Mouse (Mus musculus) G1E-ER4 (cell line): ENCODE results near the gene Bbs9. TPM values are rescaled to one million over a fixed set of nuclear protein-coding genes. Genes with fewer than 3 reads are reported as not detected.

ENCODE experiments used
- GATA1 ChIP-seq: IDR thresholded peaks from one replicate; pipeline ENCODE4 v1.8.0; 2012; ENCODE audit warnings: low read length, inconsistent platforms
- polyA plus RNA-seq: library from polyadenylated mRNA; stranded (reverse); fragments of >175 nt; gene quantifications from 2 replicates; pipeline ENCODE4 v1.2.3, GENCODE M21; 2012

Bbs9 gene
- polyA plus RNA-seq, 1 experiment: 0.65 TPM

DNA sequence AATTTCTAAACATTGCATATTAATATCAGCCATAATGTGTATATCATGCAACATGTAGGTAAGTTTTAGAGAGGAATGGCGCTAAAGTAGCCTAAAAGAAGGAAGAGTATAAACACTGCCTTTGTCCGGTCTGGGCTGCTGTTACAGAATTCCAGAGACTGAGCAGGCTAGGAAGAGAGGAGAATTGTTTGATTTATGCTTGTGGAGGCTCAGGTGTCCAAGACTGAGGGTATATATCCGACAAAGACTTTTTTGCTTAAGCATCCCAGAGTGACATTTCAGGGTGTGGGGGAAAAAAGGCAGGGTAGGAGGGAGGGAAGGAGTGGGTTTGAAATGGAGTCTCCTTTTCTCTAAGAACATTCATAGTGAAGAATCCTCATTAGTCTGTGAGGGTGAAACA, 152.4 kb downstream of the Bbs9 start:
- TF ChIP-seq GATA1: no peak

DNA sequence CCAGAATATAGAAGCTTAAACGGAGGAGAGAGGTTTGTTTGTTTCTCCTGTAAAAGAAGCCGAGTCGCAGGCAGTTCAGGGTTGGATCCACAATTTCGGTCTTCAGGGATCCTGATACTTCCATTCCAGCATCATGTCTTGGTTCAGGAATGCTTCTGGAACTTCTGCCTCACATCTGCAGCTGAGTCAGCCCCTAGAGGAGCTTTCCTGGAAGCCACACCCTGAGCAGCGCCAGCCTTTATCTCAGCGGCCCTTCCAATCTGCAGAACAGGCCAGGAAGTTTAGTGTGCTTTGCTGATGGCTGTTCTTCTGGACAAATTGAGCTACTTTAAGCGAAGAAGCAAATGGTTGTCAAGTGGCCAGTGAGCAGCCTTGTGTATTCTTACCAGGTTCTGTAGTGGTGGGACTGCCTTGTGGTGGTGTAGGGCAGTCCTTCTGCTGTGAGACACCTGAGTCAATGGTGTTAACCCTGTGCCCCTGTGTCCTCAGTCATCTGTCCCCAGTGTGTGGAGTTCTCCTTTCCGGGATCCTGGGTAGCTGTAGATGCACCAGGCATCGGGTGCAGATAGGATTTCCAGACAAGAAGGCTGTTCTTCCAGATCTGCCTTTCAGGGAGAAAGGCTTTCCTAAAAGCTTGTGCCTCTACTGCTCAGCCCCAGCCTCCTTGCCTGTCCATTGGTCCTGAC, 157.4 kb downstream of the Bbs9 start:
- no peak for TF ChIP-seq GATA1

DNA sequence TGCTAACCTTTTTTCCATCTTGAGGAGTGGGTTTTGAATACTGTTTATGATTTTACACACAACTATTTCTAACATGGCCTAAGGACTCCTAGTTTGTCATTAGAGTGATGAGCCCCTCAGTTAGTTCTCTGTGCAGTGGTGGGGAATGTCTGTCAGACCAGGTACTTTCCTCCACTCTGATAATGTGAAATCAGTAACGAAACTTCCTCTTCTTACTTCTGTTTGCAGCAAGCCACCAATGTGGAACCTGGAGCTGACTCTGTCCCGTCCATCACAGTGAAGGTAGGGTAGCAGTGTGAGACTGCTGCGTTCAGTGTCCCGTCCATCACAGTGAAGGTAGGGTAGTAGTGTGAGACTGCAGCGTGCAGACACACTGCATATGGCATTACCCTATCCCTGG, 163.0 kb downstream of the Bbs9 start:
- TF ChIP-seq GATA1: no peak

DNA sequence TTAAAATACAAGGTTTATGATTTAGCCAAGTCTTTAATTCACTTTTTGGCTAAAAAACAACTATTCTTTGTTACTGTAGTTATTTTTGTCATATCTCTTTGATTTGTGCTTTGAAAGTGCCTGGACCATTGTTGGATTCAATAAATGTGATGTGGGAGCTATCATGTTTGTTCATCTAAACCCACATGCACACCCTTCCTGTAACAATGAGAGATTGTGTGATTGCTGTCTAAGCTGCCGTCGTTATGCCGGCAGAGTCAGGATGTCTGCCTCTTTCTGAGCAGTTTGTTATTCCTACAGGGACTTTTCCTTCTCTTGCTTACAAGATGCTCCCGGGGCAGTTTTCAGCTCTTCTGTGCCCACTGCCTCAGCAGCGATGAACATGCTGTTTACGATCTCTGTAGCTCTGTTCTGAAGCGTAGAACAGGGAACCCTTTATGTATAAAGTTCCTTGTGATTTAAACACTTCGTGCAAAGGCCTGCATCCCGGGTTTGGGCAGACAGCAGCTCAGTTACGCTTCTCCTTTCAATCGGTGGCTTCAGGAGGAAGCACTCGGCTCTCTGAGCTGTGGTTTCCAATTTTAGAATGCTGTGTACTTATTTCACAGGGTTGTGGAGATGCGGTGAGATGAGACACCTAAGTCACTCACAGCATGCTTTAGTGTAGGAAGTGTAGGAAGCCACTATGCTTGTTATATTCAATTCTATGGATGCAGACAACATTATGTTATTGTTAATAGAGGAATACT, 165.3 kb downstream of the Bbs9 start:
- TF ChIP-seq GATA1: no peak

DNA sequence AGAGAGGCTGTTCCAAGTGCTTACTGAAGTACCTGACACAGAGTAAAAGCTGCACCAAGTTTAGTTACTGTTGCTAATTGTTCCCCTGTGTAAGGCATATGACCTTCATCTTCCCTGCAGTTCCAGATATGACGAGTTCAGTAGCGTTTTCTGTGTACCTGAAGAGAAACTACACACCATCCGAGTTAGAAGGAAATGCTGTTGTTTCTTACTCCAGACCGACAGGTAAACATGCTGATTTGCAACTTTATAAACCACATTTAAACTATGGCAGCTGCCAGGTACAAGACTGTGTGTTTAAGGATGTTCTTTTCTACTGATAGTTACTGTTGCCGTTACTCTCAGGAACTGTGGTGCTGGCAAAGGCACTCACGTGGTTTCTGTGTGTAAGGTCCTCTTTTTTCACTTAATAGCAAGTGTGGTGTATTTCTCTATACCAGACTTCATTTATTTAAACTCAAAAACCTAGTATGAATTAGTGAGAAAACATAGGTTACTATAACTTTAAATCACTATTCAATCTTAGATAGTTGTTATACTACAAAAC, 170.4 kb downstream of the Bbs9 start:
- no peak for TF ChIP-seq GATA1

DNA sequence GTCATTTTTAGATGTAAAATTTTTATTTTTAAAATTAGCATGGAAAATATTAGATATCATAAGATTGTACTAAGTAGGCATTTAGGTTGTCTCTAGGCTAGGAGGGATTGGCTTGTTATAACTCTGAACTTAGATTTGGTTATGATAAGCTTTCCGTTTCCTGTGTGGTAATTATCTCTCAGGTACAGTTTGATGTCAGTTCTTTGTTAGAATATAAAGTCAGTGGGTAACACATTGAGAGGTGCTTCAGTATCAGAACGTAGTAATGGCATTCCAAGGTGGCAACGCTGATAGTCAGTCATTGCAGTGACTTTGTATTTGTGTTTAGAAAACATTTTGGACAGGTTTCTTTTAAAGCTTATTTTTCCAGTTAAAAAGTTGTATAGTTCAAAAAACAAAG, 170.9 kb downstream of the Bbs9 start:
- TF ChIP-seq GATA1: no peak

DNA sequence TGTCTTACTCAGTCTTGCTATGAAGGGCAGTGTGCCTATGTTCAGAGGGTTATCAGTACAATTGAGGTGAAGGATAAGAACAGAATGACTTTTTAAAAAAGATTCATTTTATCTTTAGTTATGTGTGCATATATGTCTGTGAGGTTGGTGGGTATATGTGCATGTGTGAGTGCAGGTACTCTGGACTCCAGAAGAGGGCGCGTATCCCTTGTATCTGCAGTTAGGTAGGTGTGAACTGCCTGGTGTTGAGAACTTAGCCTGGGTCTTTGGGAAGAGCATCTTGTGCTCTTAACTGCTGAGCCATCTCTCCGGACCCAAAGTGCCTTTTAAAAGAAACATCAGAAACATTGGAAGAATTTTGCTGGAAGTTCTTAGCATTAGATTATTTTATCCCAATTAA, 172.6 kb downstream of the Bbs9 start:
- no peak for TF ChIP-seq GATA1

DNA sequence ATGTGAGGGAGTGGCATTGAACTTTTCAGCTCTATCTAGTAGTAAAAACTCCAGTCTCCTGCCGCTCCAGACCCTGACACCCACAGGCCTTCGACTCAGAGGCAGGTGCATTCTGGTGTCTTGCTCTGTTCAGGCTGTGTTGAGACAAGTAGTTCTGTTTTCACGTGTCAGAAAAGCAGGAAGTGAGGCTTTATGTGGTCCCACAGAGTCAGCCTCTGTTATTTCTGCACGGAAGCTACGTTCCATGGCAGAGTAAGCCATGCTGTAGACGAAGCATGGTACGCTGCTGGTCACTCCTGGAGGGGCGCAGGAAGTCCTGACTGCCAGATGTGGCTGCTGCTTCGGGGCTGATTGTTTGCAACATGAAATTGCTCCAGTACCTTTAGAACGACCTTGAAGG, 174.1 kb downstream of the Bbs9 start:
- no peak for TF ChIP-seq GATA1

DNA sequence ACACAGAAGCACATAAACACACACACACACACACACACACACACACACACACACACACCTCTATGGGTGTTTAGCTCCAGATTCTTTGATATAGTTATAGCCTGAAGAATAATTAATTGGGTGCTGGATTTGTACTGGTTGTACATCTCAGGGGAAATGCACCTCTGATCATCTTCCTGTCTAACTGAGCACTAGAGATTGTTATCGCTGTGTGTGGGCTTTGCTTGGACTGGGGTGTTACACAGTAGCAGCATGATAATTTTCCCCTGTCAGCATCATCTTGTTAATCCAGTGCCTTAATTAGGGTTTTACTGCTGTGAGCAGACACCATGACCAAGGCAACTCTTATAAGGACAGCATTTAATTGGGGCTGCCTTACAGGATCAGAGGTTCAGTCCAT, 175.3 kb downstream of the Bbs9 start:
- no peak for TF ChIP-seq GATA1

DNA sequence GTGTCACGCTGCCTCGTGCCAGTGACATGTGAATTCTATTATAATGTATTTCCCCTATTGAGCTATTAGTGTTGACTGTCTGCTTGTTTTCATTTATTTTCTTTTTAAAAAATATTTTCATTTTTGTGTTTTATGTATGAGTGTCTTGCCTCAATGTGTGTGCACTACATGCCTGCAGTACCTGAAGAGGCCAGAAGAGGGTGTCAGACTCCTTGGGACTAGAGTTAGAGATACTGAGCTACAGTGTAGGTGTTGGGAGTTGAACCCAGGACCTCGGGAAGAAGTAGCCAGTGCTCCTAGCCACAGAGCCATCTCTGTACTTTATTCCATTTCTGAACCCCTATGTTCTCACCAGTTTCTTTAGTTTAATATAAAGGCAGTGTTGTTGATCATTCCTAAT, 176.1 kb downstream of the Bbs9 start:
- no peak for TF ChIP-seq GATA1

DNA sequence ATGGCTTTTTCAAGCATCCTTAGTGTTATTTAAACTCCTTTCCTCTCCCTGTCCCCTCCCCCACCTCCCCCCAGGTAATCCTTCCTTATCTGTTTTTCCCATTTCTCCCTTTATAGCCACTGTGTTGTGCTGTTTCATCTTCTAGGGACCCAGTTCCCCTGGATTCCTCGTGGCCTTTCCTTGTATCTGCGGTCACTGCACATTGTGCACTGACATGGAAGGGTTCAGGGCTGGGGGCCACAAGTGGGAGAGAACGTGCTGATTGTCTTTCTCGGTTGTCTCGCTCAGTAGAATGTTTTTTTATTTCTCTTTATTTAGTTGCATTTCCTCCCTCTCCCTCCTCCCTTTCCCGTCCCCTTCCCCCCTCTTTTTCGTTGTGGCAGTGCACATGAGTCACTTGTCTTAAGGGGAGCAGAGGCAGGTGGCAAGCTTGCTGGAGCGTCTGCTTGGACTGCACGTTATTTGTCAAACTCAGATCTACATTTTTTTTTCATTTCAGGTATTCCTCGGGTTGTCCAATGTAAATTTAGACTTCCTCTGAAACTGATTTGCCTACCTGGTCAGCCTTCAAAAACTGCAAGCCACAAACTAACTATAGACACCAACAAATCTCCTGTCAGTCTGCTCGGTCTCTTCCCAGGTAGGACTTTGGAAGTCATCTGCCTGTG, 179.3 kb downstream of the Bbs9 start:
- no peak for TF ChIP-seq GATA1

DNA sequence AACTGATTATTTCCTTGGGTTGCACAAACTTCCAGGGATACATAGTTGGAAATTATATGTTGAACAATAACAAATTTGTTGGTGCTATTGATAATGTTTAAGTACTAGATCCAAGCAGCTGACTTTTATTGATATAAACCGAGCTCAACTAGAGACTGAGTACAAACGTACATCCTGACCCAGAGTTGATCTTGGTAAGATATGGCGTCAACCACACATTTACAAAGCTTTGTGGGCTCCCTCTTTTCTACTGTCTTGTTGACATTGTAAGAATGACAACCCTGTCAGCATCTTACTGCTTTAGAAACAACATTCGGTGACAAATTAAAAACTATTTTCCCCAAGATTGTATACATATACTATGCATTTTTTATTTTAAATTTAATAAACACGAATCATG, 181.7 kb downstream of the Bbs9 start:
- TF ChIP-seq GATA1: no peak

DNA sequence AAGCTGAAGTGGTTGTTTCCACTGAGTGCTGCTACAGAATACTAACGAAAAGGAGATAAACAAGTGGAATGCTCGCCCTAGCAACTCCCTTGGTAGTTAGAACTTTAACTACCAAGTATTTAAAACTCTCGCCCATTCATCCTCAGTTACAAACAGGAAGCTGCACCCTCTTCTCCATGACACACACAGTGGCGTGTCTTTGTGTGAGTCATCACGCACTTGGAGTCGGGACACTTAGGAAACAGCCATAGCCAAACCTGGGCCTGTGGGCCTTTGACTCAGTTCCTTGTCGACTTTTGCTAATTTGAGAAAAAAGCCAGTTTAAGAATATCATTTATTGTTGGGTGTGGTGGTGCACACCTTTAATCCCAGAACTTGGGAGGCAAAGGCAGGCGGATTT, 189.6 kb downstream of the Bbs9 start:
- TF ChIP-seq GATA1: no peak

DNA sequence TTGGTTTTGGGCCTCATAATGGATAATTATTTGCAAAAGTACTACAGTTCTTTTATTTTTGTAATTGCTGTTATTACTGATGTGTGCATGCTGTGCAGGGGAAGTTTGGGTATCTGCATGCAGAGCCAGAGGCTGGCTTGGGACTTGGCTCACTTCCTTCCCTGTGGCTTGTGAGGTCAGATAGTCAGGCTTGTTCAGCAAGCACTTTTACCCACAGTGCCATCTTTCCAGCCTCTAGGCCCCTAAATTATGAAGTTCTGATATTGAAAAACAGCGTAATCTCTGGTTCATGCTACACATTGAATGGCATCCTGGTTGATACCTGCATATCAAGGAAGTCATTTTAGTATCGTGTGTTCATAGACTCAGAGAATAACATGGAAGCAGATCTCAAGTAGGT, 197.4 kb downstream of the Bbs9 start:
- TF ChIP-seq GATA1: no peak

DNA sequence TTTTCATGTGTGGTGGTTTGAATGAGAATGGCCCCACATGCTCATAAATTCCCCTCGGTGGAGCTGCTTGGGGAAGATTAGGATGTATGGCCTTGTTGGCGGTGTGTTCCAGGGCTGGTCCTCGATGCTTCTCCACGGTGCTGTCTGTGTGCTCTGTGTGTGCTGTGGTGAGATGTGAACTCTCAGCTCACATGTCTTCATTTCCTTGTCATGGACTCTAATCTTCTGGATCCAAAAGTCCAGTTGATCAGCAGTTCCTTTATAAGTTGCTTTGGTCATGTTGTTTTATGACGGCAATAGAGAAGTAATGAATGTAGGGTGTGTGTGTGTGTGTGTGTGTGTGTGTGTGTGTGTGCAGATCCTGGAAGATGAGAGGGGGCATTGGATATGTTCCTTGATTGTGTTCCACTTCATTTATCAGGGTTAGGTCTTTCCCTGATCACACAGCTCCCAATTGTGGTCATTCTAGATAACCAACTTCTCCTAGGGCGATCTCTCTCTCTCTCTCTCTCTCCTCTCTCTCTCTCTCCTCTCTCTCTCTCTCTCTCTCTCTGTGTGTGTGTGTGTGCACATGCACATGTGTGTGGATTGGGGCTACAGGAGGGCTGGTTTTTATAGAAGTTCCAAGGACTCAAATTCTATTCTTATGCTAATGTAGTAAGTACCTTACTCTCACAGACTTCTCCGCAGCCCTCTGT, 201.8 kb downstream of the Bbs9 start:
- TF ChIP-seq GATA1: no peak

DNA sequence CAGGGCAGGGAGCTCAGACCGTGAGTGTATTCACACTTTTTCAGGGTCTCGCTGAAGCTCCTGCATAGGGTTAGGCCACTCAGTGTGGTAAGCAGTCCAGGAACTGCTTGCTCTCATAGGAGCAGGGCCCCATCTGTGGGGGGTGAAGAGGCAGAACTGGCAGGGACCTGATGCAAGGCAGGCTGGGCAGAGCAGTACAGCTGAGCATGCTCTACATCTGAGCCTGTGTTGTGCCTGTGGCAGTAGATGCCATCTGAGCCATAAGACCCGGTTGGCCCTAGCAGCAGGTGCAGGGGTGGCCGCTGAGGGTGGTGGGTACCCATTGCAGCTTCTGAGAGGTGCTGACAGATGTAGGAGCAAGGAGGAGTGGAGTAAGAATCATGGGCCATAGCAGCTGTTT, 202.5 kb downstream of the Bbs9 start:
- TF ChIP-seq GATA1: no peak
